Mouse (Mus musculus) kidney, embryonic 15.5 days (tissue): ENCODE results near the gene Sppl3. TPM values are rescaled to one million over a fixed set of nuclear protein-coding genes. Genes with fewer than 3 reads are reported as not detected.
"Not testable (repeated sequence)": the region's sequence is repeated elsewhere in the genome, so short reads cannot be mapped to it uniquely, and the experiment has no call there.

Experiments used
- ATAC-seq: fragments of 200-750 bp; cut with Nextera tagmentation; replicated peaks from 2 replicates; pipeline ENCODE4 v1.8.0; 2017; ENCODE audit warnings: moderate TSS enrichment; ENCODE audit not compliant: low FRiP score
- H3K27ac ChIP-seq: fragments of 300-500 bp; sonication (generic); 2 replicates; pipeline ENCODE4 v1.5.1; 2015; ENCODE audit warnings: mild to moderate bottlenecking, inconsistent platforms
- H3K27me3 ChIP-seq: fragments of 300-500 bp; sonication (generic); 2 replicates; pipeline ENCODE4 v1.6.1; 2015; ENCODE audit warnings: inconsistent platforms
- H3K36me3 ChIP-seq: fragments of 300-500 bp; sonication (generic); 2 replicates; pipeline ENCODE4 v1.6.1; 2015; ENCODE audit warnings: inconsistent platforms
- H3K4me1 ChIP-seq: fragments of 300-500 bp; sonication (generic); 2 replicates; pipeline ENCODE4 v1.6.1; 2015; ENCODE audit warnings: inconsistent platforms
- H3K4me2 ChIP-seq: fragments of 300-500 bp; sonication (generic); 2 replicates; pipeline ENCODE4 v1.6.1; 2015; ENCODE audit warnings: moderate library complexity, mild to moderate bottlenecking, inconsistent platforms
- H3K4me3 ChIP-seq: fragments of 300-500 bp; sonication (generic); replicated peaks from 2 replicates; pipeline ENCODE4 v1.5.1; 2015; ENCODE audit warnings: mild to moderate bottlenecking, inconsistent platforms
- H3K9ac ChIP-seq: fragments of 300-500 bp; sonication (generic); 2 replicates; pipeline ENCODE4 v1.6.1; 2015; ENCODE audit warnings: mild to moderate bottlenecking, inconsistent platforms
- H3K9me3 ChIP-seq: fragments of 300-500 bp; sonication (generic); replicated peaks from 2 replicates; pipeline ENCODE4 v1.6.1; 2016; ENCODE audit warnings: inconsistent platforms
- WGBS: fragments of 180-500 bp; shearing (Covaris S2); methylation state at CpG from one replicate; pipeline ENCODE4 v1.1.7; 2015; ENCODE audit warnings: mixed read lengths; 5-methylcytosine and 5-hydroxymethylcytosine counted together
- polyA plus RNA-seq: library from polyadenylated mRNA; unstranded; fragments of >200 nt; fragmentation: Nextera tagmentation; extraction: Ambion mirVana; gene quantifications from 2 replicates; pipeline ENCODE4 v1.2.1, GENCODE M21; 2015

Gene Sppl3
- polyA plus RNA-seq, 1 experiment from 2014 or later: 14.8 TPM

- Histone ChIP-seq H3K9ac (no peak overlapping the region), H3K4me2 (no peak overlapping the region), H3K4me1 (peaks cover 51% of the 10 kb centered on the region), H3K9me3 (no peaks in the 10 kb centered on the region), H3K27me3 (no peaks in the 10 kb centered on the region), H3K27ac (no peak overlapping the region), H3K4me3 (no peak overlapping the region), H3K36me3 (peaks cover 6% of the 10 kb centered on the region)
- 92% methylated on average over 11 of the region's 11 CpGs for WGBS
- ATAC-seq: no peak
Measured at GRCm38 (mm10) chr5:115068671-115069421, 57.9 kb downstream of the Sppl3 start.

- ATAC-seq: no peak
- H3K27me3 ChIP-seq: no peaks in the 10 kb centered on the region
- 86% methylated on average over 3 of the region's 3 CpGs for WGBS
- H3K4me1 ChIP-seq: peaks cover 51% of the 10 kb centered on the region
- no peak overlapping the region for H3K9ac ChIP-seq
- H3K9me3 ChIP-seq: no peaks in the 10 kb centered on the region
- no peak overlapping the region for H3K27ac ChIP-seq
- H3K4me3 ChIP-seq: no peak overlapping the region
- H3K36me3 ChIP-seq: peaks cover 2% of the 10 kb centered on the region; the same call in 1 of the 2 replicates
- H3K4me2 ChIP-seq: no peak overlapping the region
Measured at GRCm38 (mm10) chr5:115069611-115070010, 58.7 kb downstream of the Sppl3 start.

DNA sequence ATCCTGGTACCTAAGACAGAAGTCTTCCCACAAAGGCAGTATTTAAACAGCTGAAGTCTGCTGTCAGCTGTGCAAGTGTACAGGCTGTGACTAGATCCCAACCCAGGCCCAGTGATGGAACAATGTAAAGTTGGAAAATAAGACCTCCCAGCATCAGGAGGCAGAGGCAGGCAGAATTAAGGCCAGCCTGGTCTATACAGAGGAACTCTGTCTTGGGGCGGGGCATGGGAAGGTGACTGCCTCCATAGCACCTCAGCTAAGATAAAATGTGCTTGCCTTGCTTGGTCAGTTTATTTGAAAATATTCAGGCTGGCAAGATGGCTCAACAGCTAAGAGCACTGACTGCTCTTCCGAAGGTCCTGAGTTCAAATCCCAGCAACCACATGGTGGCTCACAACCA is 59.5 kb downstream of the Sppl3 start:
- no peaks in the 10 kb centered on the region for H3K27me3 ChIP-seq
- H3K9ac ChIP-seq: no peak overlapping the region
- H3K27ac ChIP-seq: no peak overlapping the region
- H3K4me3 ChIP-seq: no peak overlapping the region
- 92% methylated on average over 2 of the region's 2 CpGs for WGBS
- no peaks in the 10 kb centered on the region for H3K9me3 ChIP-seq
- peaks cover 11% of the 10 kb centered on the region; the same call in 1 of the 2 replicates for H3K36me3 ChIP-seq
- H3K4me2 ChIP-seq: no peak overlapping the region
- H3K4me1 ChIP-seq: peaks cover 54% of the 10 kb centered on the region
- ATAC-seq: no peak; the same call in 1 of the 2 replicates

GRCm38 (mm10) chr5:115071096-115071901 is 60.4 kb downstream of the Sppl3 start:
- ATAC-seq: no peak
- Histone ChIP-seq H3K36me3 (peaks cover 18% of the 10 kb centered on the region; the same call in 1 of the 2 replicates), H3K4me1 (peaks cover 54% of the 10 kb centered on the region), H3K9me3 (no peaks in the 10 kb centered on the region), H3K4me2 (no peak overlapping the region), H3K4me3 (no peak overlapping the region), H3K9ac (no peak overlapping the region), H3K27me3 (no peaks in the 10 kb centered on the region), H3K27ac (peak overlapping the region; percentile 78)
- 76% methylated on average over 11 of the region's 11 CpGs for WGBS

GRCm38 (mm10) chr5:115072143-115072542 is 61.2 kb downstream of the Sppl3 start:
- H3K27ac ChIP-seq: peak overlapping the region; percentile 78
- H3K4me2 ChIP-seq: no peak overlapping the region
- 0 out of 2 replicates have a peak, but pooled peaks have one; percentile 41 for ATAC-seq
- no peak overlapping the region for H3K9ac ChIP-seq
- peaks cover 54% of the 10 kb centered on the region for H3K4me1 ChIP-seq
- no peak overlapping the region for H3K4me3 ChIP-seq
- 74% methylated on average over 7 of the region's 7 CpGs for WGBS
- no peaks in the 10 kb centered on the region for H3K9me3 ChIP-seq
- H3K27me3 ChIP-seq: no peaks in the 10 kb centered on the region
- peaks cover 22% of the 10 kb centered on the region; the same call in 1 of the 2 replicates for H3K36me3 ChIP-seq

- not testable (repeated sequence) for H3K27me3 ChIP-seq, H3K9ac ChIP-seq, ATAC-seq, H3K4me3 ChIP-seq, H3K9me3 ChIP-seq
- Histone ChIP-seq H3K36me3 (peaks cover 29% of the 10 kb centered on the region; the same call in 1 of the 2 replicates), H3K4me1 (peaks cover 49% of the 10 kb centered on the region), H3K27ac (peak overlapping the region; percentile 78; the same call in 1 of the 2 replicates), H3K4me2 (0 out of 2 replicates have a peak overlapping the region, but pooled peaks have one; percentile 16)
- 13% methylated on average over 8 of the region's 8 CpGs for WGBS
Measured at GRCm38 (mm10) chr5:115073306-115073705, 62.4 kb downstream of the Sppl3 start.

GRCm38 (mm10) chr5:115074749-115075148 is 63.8 kb downstream of the Sppl3 start:
- Histone ChIP-seq H3K27me3 (no peaks in the 10 kb centered on the region), H3K27ac (no peak overlapping the region), H3K4me1 (peaks cover 46% of the 10 kb centered on the region), H3K9ac (no peak overlapping the region), H3K9me3 (no peaks in the 10 kb centered on the region), H3K4me2 (no peak overlapping the region), H3K36me3 (peaks cover 33% of the 10 kb centered on the region; the same call in 1 of the 2 replicates), H3K4me3 (no peak overlapping the region)
- ATAC-seq: no peak
- WGBS: 58% methylated on average over 4 of the region's 4 CpGs

DNA sequence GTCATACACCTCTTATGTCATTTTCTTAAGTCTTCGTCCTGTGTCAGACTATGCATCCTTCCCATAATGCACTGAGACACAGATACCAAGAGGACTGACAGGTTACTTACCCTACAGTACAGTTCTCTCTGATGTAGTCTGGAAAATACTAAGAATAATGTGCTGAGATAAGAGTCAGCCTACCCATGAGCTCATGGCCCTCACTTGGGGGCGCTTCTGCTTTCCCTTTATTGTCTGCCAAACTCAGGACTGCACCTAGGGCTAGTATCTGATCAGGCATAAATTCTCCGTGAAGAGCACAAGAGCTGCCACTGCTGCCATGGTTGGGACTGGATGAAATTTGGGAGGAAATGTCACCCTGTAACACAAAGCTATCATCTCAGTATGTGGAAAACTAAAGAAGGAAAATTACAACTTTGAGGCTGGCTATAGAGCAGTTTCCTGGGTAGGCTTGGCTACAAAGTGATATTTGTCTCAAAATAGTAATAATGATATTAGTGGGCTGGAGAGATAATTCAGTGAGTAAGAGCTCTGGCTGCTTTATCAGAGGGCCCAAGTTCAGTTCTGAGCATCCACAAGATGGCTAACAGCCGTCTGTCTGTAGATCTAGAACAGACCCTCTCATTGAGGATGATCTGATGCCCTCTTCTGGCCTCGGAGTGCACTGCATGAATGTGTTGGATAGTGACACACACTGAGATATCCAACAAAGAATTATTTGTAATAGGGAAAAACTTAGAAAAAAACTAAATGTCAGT is 65.4 kb downstream of the Sppl3 start:
- Histone ChIP-seq H3K4me3 (no peak overlapping the region), H3K4me1 (peaks cover 33% of the 10 kb centered on the region), H3K27me3 (no peaks in the 10 kb centered on the region), H3K9me3 (no peaks in the 10 kb centered on the region), H3K36me3 (peaks cover 41% of the 10 kb centered on the region), H3K9ac (no peak overlapping the region), H3K27ac (no peak overlapping the region), H3K4me2 (no peak overlapping the region)
- no peak; the same call in 1 of the 2 replicates for ATAC-seq
- WGBS: 58% methylated on average over 5 of the region's 5 CpGs

DNA sequence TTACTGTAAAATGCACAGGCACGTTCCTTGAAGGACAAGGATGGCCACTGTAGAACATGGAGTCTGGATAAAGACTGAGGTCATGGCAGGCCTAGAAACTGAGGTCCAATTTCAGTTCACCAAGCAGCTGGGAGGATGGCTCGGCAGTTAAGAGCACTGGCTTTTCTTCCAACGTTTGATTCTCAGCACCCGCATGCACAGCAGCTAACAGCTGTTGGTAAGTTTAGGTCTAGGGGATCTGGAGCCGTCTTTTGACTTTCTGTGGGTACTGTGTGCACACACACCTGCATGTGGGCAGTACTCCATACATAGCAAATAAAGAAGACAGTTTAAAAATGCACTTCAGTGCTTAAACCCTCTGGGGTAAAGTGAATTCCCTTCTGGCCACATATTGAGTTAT is 70.7 kb downstream of the Sppl3 start:
- 79% methylated on average over 5 of the region's 5 CpGs for WGBS
- peak overlapping the region; percentile 56; the same call in 1 of the 2 replicates for H3K27ac ChIP-seq
- no peak overlapping the region for H3K9ac ChIP-seq
- no peaks in the 10 kb centered on the region for H3K27me3 ChIP-seq
- peaks cover 71% of the 10 kb centered on the region for H3K36me3 ChIP-seq
- no peak overlapping the region for H3K4me3 ChIP-seq
- ATAC-seq: no peak
- no peaks in the 10 kb centered on the region for H3K9me3 ChIP-seq
- H3K4me2 ChIP-seq: no peak overlapping the region
- 0 out of 2 replicates have a peak, but pooled peaks cover 2% of the 10 kb centered on the region for H3K4me1 ChIP-seq

DNA sequence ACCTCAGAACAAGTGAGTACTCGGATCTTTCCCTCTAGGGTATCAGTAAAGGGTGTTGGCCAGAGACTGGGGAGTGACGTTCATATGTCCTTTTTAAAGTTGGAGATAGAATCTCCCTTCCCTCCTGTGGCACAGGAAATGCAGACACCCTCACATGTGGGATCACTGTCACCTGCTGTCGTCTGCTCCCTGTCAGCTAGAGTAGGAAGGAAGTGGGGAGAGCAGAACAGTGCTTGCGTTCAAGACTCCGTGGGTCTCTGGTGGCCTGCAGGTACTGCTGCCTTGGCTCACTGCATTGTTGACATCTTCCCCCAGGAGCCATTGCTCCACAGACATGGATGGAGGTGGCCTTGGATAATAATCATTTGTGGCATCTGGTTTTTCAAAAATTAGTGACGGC is 72.6 kb downstream of the Sppl3 start:
- no peaks in the 10 kb centered on the region for H3K9me3 ChIP-seq
- 83% methylated on average over 6 of the region's 6 CpGs for WGBS
- no peak overlapping the region for H3K27ac ChIP-seq
- H3K27me3 ChIP-seq: no peaks in the 10 kb centered on the region
- no peaks in the 10 kb centered on the region for H3K4me1 ChIP-seq
- no peak overlapping the region for H3K4me3 ChIP-seq
- ATAC-seq: no peak
- H3K4me2 ChIP-seq: no peak overlapping the region
- no peak overlapping the region for H3K9ac ChIP-seq
- H3K36me3 ChIP-seq: peaks cover 80% of the 10 kb centered on the region

DNA sequence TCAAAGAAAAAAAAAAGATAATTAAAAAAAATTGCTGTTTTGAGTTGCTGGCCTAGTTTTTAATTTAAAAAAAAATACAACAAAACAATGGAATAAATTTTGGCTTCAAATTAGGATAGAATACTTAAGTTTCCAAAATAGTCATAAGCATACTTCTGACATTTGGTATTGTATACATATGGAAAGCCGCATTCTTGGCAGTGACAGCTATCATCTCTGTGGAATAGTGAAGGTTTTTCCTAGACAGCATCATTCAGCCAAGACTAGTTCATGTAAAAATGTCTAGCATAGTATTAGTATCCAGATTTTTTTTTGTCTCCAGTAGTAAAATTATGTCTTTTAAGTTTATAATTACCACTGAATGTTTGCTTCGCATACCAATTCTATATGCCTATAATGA is 74.7 kb downstream of the Sppl3 start:
- peaks cover 96% of the 10 kb centered on the region for H3K36me3 ChIP-seq
- 99% methylated on average over 2 of the region's 2 CpGs for WGBS

More for the DNA sequence above, 74.7 kb downstream of the Sppl3 start:
- no peaks in the 10 kb centered on the region for H3K9me3 ChIP-seq
- no peak overlapping the region for H3K27ac ChIP-seq
- no peaks in the 10 kb centered on the region for H3K4me1 ChIP-seq
- H3K4me3 ChIP-seq: no peak overlapping the region
- H3K9ac ChIP-seq: no peak overlapping the region
- H3K4me2 ChIP-seq: no peak overlapping the region
- no peak for ATAC-seq
- no peaks in the 10 kb centered on the region for H3K27me3 ChIP-seq
